Mouse (Mus musculus): ENCODE results near the gene Crip3. TPM values are rescaled to one million over a fixed set of nuclear protein-coding genes. Genes with fewer than 3 reads are reported as not detected.

Crip3 gene
- polyA plus RNA-seq (2015; fragmentation: Nextera tagmentation; extraction: Ambion mirVana) = 0.12 TPM in 1 of 2 replicates, not detected in the other

- Histone ChIP-seq H3K36me3 (ENCODE audit: control insufficient read depth, insufficient read depth) (no peaks in the 10 kb centered on the region), H3K27ac (ENCODE audit: low read depth, low read length) (no peak within 1 kb of the TSS), H3K4me1 (replicated peaks; ENCODE audit: control insufficient read depth, insufficient read depth, low read length) (no peaks in the 10 kb centered on the region), H3K4me3 (ENCODE audit: low read depth, low read length) (no peak within 1 kb of the TSS), H3K4me2 (replicated peaks; ENCODE audit: low read depth) (peak within 1 kb of the TSS; percentile 57), H3K27me3 (replicated peaks; ENCODE audit: control insufficient read depth, insufficient read depth, low read length) (no peaks in the 10 kb centered on the region; the same call in 1 of the 2 replicates), H3K9me3 (ENCODE audit: control insufficient read depth) (no peaks in the 10 kb centered on the region), H3K9ac (ENCODE audit: low read depth, low read length) (no peak within 1 kb of the TSS)
- WGBS = 7% methylated on average over 18 of the region's 18 CpGs
- 0 out of 2 replicates have a peak, but pooled peaks have one; percentile 22 for ATAC-seq
- TF ChIP-seq CTCF (IDR thresholded peaks at IDR 0.05; ENCODE audit: low read depth) = no peak
These were observed at the start of gene Crip3 for GRCm38 (mm10) chr17:46428761-46429414. Crip3 (plus strand) TSS chr17:46428926.

GRCm38 (mm10) chr17:46383294-46384060 is 45.2 kb upstream of the Crip3 start, which contains the start of gene Zfp318:
Zfp318 (plus strand) TSS chr17:46383731.
- no peaks in the 10 kb centered on the region for H3K27me3 ChIP-seq (replicated peaks; ENCODE audit: control insufficient read depth, insufficient read depth, low read length)
- peak within 1 kb of the TSS; percentile 76 for H3K27ac ChIP-seq (ENCODE audit: low read depth, low read length)
- WGBS = under 1% methylated on average over 79 of the region's 105 CpGs
- peak within 1 kb of the TSS; percentile 94 for H3K4me3 ChIP-seq (ENCODE audit: low read depth, low read length)
- H3K4me1 ChIP-seq (replicated peaks; ENCODE audit: control insufficient read depth, insufficient read depth, low read length) = no peaks in the 10 kb centered on the region
- peak; percentile 21; the same call in 1 of the 2 replicates for TF ChIP-seq CTCF (IDR thresholded peaks at IDR 0.05; ENCODE audit: low read depth)
- ATAC-seq = peak; percentile 98
- no peaks in the 10 kb centered on the region for H3K9me3 ChIP-seq (ENCODE audit: control insufficient read depth)
- no peaks in the 10 kb centered on the region; the same call in none of the 2 replicates for H3K36me3 ChIP-seq (ENCODE audit: control insufficient read depth, insufficient read depth)
- H3K4me2 ChIP-seq (replicated peaks; ENCODE audit: low read depth) = peak within 1 kb of the TSS; percentile 98
- H3K9ac ChIP-seq (ENCODE audit: low read depth, low read length) = peak within 1 kb of the TSS; percentile 84

DNA sequence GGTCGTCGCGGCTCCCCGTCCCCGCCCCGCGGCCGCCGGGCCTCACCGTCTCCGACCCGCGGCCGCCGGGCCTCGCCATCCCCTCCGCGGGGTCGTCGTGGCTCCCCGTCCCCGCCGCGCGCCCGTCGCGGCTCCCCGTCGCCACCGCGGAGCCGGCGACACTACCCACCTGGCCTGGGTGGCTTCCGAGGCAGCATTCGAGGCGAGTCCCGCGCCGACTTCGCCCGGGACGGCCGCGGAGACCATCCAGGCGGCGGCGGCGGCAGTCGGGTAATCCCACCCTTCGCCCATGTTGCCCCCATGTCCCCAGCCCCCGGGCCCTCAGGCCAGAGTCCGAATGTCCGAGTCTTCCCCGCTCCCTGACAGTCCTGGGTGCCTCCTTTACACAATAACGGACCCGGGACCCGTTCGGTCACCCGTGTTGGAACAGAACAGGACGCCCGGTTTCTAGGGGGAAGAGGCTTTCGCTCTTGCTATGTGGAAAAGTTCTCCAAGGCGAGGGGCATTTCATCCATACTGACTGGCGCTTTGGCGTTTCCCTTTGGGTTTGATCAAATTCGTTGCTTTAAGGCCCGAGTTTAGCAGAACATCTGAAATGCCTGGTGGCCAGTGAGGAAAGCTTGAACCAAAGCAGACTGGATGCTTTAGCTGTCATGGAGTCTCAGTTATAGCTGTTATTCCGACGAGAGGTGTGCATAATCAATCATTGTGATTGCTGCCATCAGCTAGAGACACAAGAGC is 44.5 kb upstream of the Crip3 start:
- TF ChIP-seq CTCF (IDR thresholded peaks at IDR 0.05; ENCODE audit: low read depth) = no peak
- WGBS = 1% methylated on average over 62 of the region's 70 CpGs
- H3K9ac ChIP-seq (ENCODE audit: low read depth, low read length) = peak overlapping the region; percentile 84
- H3K4me3 ChIP-seq (ENCODE audit: low read depth, low read length) = peak overlapping the region; percentile 94
- no peak for ATAC-seq
- no peaks in the 10 kb centered on the region; the same call in none of the 2 replicates for H3K36me3 ChIP-seq (ENCODE audit: control insufficient read depth, insufficient read depth)
- H3K27me3 ChIP-seq (replicated peaks; ENCODE audit: control insufficient read depth, insufficient read depth, low read length) = no peaks in the 10 kb centered on the region
- no peaks in the 10 kb centered on the region for H3K9me3 ChIP-seq (ENCODE audit: control insufficient read depth)
- peak overlapping the region; percentile 76 for H3K27ac ChIP-seq (ENCODE audit: low read depth, low read length)
- no peaks in the 10 kb centered on the region for H3K4me1 ChIP-seq (replicated peaks; ENCODE audit: control insufficient read depth, insufficient read depth, low read length)
- H3K4me2 ChIP-seq (replicated peaks; ENCODE audit: low read depth) = peak overlapping the region; percentile 98

- Histone ChIP-seq H3K4me1 (replicated peaks; ENCODE audit: control insufficient read depth, insufficient read depth, low read length) (no peaks in the 10 kb centered on the region), H3K27me3 (replicated peaks; ENCODE audit: control insufficient read depth, insufficient read depth, low read length) (no peaks in the 10 kb centered on the region), H3K27ac (ENCODE audit: low read depth, low read length) (no peak overlapping the region), H3K4me3 (ENCODE audit: low read depth, low read length) (no peak overlapping the region), H3K4me2 (replicated peaks; ENCODE audit: low read depth) (no peak overlapping the region), H3K9me3 (ENCODE audit: control insufficient read depth) (no peaks in the 10 kb centered on the region), H3K36me3 (ENCODE audit: control insufficient read depth, insufficient read depth) (peaks cover 6% of the 10 kb centered on the region), H3K9ac (ENCODE audit: low read depth, low read length) (no peak overlapping the region)
- TF ChIP-seq CTCF (IDR thresholded peaks at IDR 0.05; ENCODE audit: low read depth) = no peak
- no peak for ATAC-seq
- WGBS = 92% methylated on average over 3 of the region's 3 CpGs
These were observed 40.5 kb upstream of the Crip3 start for GRCm38 (mm10) chr17:46388200-46388599.

DNA sequence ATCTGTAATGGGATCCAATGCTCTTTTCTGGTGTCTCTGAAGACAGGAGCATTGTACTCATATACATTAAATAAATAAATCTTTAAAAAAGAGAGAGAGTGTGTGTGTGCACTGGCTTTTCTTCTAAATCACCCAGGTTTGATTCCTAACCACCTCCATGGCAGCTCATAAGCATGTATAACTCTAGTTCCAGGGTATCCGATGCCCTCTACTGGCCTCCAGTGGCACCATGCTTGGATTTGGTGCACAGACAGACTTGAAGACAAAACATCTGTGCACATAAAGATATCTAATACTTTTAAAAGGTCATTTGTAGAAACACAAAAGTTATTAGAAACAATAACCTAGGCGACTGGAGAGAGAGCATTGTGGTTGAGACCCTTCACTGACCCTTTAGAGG is 35.7 kb upstream of the Crip3 start:
- ATAC-seq = no peak
- no peaks in the 10 kb centered on the region for H3K27me3 ChIP-seq (replicated peaks; ENCODE audit: control insufficient read depth, insufficient read depth, low read length)
- 54% methylated on average over 2 of the region's 2 CpGs for WGBS

DNA sequence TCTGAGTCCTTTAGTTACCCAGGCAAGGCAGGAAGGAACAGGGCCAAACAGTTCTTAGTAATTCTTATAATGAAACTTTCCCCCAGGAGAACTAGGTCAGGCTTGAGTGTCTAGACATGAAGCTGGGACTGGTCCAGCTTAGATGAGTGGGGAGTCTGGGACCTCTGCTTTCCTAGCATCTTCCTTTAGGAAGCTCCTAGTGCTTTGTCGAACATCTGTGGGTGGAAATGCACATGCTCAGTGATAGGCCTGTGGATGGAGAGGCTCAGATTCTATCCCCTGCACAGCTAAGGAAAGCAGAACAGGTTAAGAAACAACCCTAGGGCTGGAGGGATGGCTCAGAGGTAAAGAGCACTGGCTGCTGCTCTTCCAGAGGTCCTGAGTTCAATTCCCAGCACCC is 34.1 kb upstream of the Crip3 start:
- H3K4me3 ChIP-seq (ENCODE audit: low read depth, low read length) = no peak overlapping the region
- H3K4me1 ChIP-seq (replicated peaks; ENCODE audit: control insufficient read depth, insufficient read depth, low read length) = no peaks in the 10 kb centered on the region
- no peaks in the 10 kb centered on the region for H3K9me3 ChIP-seq (ENCODE audit: control insufficient read depth)
- ATAC-seq = no peak
- H3K4me2 ChIP-seq (replicated peaks; ENCODE audit: low read depth) = no peak overlapping the region
- peaks cover 23% of the 10 kb centered on the region for H3K36me3 ChIP-seq (ENCODE audit: control insufficient read depth, insufficient read depth)
- WGBS = 70% methylated on average over 1 of the region's 1 CpGs
- TF ChIP-seq CTCF (IDR thresholded peaks at IDR 0.05; ENCODE audit: low read depth) = no peak
- H3K9ac ChIP-seq (ENCODE audit: low read depth, low read length) = no peak overlapping the region
- no peak overlapping the region for H3K27ac ChIP-seq (ENCODE audit: low read depth, low read length)
- no peaks in the 10 kb centered on the region for H3K27me3 ChIP-seq (replicated peaks; ENCODE audit: control insufficient read depth, insufficient read depth, low read length)

More for the DNA sequence above, 35.7 kb upstream of the Crip3 start:
- no peak overlapping the region for H3K9ac ChIP-seq (ENCODE audit: low read depth, low read length)
- TF ChIP-seq CTCF (IDR thresholded peaks at IDR 0.05; ENCODE audit: low read depth) = peak; percentile 81
- H3K27ac ChIP-seq (ENCODE audit: low read depth, low read length) = no peak overlapping the region
- peaks cover 18% of the 10 kb centered on the region for H3K36me3 ChIP-seq (ENCODE audit: control insufficient read depth, insufficient read depth)
- no peaks in the 10 kb centered on the region for H3K9me3 ChIP-seq (ENCODE audit: control insufficient read depth)
- no peaks in the 10 kb centered on the region for H3K4me1 ChIP-seq (replicated peaks; ENCODE audit: control insufficient read depth, insufficient read depth, low read length)
- no peak overlapping the region for H3K4me2 ChIP-seq (replicated peaks; ENCODE audit: low read depth)
- no peak overlapping the region for H3K4me3 ChIP-seq (ENCODE audit: low read depth, low read length)

Measured in intestine, postnatal 0 days (tissue).